Mouse (Mus musculus) common myeloid progenitor, adult 5-6 weeks (primary cell): ENCODE results near the gene Arl15. TPM values are rescaled to one million over a fixed set of nuclear protein-coding genes. Genes with fewer than 3 reads are reported as not detected.
A peak's percentile ranks its signal among the peaks of the same experiment; 100 is the strongest.

Source experiments
- ATAC-seq: replicated peaks from 2 replicates; pipeline ENCODE4 v1.8.0; 2016; ENCODE audit warnings: low read depth, mild to moderate bottlenecking, moderate TSS enrichment, inconsistent platforms; ENCODE audit not compliant: poor library complexity, severe bottlenecking
- total RNA-seq: library from RNA; stranded (forward); fragments of 200-1000, 187-1606 nt; gene quantifications from 2 replicates; pipeline ENCODE4 v1.2.3, GENCODE M21; 2017

Arl15 gene
- total RNA-seq, 1 experiment from 2014 or later, result 18.9 TPM

DNA sequence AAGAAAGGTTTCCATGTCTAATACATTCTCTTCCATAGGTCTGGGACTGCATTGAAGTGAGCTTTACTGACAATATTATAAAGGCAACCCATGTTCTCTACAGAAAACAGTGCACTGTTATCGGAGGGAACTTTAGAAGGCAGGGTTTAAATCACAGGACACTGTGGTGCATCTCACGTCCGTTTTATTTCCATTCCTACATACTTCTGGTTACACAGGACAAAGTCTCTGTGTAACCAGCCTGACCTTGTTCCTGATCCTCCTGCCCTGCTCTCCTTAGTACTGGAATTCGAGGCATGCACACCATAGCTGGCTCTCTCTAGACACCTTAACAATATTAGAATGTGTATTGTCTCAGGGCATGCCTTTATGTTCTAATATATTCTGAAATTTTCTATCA is 368.4 kb downstream of the Arl15 start:
- ATAC-seq, result no peak

DNA sequence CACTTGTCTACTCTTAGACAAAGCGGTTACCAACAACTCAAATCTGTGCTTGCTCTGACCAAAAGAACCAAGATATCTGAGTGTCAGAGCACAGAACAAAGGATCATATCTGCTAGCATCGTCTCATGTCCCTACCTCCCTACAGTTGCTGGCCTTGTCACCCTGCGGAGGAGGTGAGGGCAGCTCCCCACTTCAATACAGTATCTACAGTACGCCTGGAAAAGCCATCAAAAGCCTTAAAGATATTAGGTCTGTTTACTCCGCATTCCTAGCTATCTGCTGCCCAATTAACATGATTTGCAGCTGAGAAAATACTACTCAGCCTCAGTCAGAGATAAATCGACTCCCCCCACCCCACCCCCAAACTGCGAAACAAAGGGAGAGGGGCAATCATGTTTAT is 371.3 kb downstream of the Arl15 start:
- ATAC-seq, result no peak

DNA sequence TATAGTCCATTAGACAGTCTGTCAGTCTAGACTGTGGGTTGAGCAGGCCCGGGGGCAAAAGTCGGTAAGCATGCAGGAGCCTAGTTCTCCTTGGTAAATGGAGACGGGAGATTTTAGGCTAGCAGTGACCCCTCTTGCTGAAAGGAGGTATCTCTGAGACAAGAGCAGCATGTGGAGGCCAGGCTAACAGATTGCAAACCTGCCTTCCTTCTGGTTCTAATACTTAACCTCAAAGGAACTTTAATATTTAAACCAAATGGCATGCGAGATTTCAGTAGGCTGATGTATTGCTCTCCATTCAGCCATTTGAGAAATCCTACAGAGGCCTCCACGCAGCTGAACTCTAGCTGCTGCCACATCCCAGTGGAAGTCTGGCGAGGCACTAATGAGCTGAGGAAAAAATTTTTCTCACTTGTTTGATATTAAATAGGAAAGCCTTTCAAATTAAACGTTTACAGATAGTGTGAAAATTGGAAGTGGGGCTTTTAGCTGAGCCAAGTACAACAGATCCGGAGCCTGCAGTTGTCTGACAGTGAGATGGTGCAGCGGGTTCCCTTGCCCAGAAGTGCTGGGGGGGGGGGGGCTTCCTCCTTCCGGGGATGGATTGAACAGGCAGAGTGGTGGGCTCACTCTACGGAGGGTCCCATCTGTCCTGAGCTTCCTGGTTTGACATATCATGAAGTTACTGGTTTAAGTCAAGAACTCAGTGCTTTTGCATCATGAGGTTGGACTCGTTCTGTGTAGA is 372.3 kb downstream of the Arl15 start:
- no peak for ATAC-seq

DNA sequence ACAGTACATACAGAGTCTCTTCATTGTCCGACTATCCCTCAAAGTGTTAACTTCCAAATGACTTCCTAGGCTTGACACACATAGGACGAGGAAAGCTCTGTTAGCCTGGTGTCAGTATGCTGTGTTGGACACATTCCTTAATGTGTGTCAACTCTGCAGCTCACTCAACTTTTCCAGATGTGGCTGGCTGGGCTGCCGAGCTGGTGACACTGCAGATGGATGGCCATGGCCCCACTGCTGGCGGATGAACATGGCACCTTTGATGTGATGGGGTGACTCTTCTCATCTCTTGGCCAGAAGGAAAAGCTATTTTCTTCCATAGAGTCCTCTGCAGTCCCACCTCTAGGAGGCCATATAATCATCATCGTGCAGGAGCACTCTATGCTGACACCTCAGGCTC is 375.8 kb downstream of the Arl15 start:
- ATAC-seq, result no peak

DNA sequence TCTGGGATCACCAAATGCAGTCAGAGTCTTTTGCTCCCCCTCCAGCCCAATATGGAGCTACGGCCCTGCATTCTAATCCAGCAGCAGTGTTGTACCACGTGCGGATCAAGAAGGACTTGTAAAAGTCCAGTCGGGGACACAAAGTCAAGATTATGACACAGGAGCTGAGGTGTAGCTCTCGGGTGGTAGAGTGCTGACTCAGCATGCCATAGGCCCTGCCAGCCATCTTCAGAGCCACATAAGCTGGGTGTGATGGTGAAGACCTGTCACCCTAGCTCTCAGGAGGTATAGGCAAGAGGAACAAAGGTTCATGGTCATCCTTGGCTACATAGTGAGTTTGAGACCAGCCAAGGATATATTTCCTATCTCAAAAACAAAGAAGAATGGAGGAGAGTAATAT is 377.2 kb downstream of the Arl15 start:
- no peak for ATAC-seq

DNA sequence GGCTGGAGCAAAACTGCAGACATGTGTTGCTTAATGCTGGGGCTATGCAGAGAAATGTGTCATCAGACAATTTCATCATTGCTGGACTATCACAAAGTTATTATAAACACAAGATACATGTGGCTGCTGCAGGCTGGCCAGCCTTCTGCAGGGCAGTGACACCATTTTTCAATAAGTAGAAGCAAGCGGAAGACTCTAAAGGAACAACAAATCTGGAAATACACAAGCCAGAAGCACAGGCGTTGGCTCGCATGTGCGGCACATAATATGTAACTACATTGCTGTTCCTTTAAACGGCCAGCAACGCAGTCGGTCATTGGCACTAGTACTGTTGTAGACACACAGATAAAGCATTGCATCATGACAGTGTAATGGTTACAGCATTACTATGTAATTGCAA is 393.8 kb downstream of the Arl15 start:
- ATAC-seq, result no peak

DNA sequence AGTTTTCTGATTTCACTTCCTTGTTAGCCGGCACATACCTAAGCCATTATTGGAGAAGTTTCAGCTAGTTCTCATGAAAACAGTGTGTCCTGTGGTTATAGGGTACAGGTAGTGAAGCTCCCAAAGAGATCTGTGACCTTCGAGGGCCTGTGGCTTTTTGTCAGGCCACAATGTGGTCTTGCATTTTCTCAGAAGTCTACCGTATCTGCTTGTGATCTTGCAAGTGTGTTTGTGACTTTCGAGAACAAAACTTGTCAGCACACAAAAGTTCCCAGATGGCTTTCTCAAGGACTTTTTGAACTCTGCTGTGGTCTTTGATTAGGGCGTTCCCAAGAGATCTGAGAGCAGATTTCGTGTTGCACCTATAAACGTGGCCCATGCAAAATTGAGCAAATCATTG is 394.5 kb downstream of the Arl15 start:
- ATAC-seq, result 0 out of 2 replicates have a peak, but pooled peaks have one; percentile 29

DNA sequence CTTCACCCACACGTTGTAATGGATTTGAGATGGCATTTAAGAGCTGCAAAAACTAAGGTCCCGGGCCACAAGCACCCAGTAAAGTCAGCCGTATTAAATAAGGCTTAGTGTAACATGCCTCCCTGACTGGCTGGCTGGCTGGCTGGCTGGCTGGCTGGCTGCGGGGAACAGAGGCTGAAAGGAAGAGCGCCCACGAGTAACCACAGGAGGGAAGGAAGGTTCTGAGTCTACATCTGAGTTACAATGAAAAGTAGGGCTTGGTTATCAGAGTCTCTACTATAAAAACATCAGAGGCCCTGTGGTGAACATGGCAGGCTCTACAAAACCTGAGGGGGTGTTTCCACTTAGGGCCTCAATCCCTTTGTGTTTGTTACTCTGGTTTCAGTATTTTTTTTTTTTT is 395.1 kb downstream of the Arl15 start:
- ATAC-seq, result no peak

DNA sequence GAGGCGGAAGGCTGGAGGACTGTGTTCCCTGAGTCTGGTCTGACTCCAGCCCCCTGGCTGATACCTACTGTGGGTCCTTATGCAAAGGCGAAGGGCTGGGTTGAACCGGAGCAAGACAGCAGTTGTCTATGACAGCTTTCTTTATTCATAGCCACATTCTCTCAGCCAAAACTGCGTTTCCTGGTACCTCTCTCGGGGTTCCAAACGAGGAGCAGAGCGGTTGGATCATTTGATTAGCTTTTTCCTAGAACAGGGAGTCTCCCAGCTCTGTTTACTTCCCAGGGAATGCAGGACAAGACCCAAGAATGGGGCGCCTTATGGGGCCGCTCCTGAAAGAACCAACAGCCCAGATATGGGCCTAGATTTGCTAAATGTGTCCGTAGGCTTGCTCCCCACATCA is 396.6 kb downstream of the Arl15 start:
- no peak for ATAC-seq

DNA sequence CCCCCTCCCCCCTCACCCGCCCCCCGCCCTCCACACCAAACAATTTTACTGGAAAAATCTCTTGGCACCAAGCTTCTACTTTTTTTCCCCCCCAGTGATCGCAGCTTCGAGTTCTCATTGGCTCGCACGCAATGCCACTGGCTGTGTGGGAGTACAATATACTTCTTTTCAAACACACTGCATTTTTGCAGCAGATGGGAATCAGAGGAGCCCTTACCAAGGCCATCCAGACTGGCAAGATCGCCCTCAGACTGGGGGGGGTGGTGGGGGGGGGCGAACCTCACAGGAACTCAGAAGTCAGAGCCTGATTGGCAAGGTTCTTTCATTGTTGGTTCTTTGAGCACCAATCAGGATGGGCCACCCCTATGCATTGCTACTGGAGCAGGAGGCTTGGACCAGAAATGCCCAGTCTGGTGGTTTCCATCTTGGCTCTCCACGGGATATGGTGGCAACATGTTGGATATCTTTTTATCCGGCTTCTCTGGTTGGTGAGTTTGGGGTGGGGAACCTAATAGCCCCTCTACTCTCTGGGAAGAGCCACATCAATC is 404.0 kb downstream of the Arl15 start:
- no peak for ATAC-seq

DNA sequence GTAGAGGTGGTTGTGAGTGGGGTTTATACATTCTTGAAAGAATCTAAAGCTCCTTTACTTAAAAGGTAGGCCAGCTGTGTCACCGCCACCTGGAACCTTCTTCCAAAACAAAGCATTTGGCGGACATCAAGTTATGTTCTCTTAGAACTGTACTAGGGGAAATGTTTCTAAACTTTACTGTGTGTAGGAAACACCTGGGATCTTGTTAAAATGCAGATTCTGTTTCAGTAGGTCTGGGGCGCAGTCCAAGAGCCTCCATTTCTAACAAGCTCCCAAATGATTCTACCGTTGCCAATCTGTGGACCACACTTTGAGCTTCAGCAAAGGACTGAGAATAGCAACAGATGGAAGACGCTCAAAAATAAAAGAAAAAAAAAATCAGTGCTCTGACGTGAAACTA is 405.4 kb downstream of the Arl15 start:
- ATAC-seq, result no peak

DNA sequence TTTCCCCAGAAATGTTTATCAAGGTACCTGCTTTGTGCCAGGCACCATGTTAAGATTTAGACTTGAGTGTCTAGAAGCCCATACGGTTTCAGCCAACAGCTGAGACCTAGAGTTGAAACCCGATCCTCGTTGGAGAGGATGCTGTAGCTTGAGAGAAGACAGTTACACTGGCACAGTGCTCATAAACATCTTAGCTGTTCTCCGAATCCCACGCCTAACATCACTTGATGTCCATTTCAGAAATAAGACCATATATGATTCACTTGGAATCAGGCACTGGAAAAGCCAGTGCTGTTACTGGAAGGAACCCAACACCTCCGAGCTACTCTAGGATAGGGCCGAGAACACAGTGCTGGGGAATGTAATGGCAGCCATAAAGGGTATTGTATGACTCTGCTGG is 406.2 kb downstream of the Arl15 start:
- no peak for ATAC-seq

DNA sequence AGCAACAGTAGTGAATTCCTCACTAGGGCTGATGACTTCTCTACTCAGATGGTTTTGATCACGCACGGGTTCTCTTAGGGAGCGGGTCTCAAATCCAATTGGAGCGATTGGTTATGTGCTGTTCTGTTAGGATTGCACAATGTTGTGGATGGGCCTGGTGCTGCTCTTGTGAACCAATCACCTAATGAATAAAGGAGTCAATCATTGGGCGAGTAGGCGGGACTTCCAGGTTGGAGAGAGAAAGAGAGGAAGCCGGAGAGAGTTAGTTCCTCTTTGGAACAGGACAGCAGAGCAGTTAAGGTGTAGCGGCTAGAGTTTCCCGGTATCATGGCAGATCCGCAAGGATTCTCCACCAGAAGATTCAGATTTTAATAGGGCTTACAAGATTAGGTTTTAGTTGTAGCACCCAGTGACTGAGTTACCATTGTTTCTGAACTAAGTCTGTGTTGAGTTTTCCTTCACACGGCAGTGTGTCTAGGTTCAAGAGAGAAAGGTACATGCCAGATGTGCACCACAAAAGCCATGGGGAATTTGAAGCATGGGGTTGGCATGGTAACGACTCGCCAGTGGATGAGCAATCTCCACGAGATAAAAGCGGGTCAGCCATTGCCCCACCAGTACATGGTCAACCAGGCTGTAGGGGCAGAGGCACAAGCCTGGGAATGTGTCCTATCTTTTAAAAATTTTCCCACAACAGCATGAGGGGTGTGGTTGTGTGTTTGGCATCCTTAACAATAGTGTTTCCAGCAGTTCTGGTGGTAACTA is 408.7 kb downstream of the Arl15 start:
- no peak for ATAC-seq

Other genes starting within 250 kb of the Arl15 start
- gene Snx18, start 175.9 kb upstream of the Arl15 start, total RNA-seq, result 26.4 and 27.5 TPM in 2 replicates
- not detected in 2 replicates for gene Hspb3, start 130.8 kb upstream of the Arl15 start, total RNA-seq